Mouse (Mus musculus) olfactory bulb, adult 2 months (tissue): ENCODE results near the gene Rnf10.

Experiments used
- CTCF ChIP-seq: fragments of 200-500 bp; IDR thresholded peaks from 2 replicates; pipeline ENCODE4 v1.5.1; 2012; ENCODE audit warnings: low read depth, mild to moderate bottlenecking, low read length, moderate library complexity; ENCODE audit not compliant: insufficient read depth
- POLR2A ChIP-seq: fragments of 200-500 bp; IDR thresholded peaks from 2 replicates; pipeline ENCODE4 v1.6.1; 2012; ENCODE audit warnings: mild to moderate bottlenecking, low read depth, low read length, moderate library complexity; ENCODE audit not compliant: insufficient read depth

GRCm38 (mm10) chr5:115210380-115210779 lies 62.3 kb downstream of the Rnf10 start:
- TF ChIP-seq CTCF (no peak), POLR2A (no peak)
